Mouse (Mus musculus): ENCODE measurements around the gene Ephb1. TPM values are rescaled to one million over a fixed set of nuclear protein-coding genes. Genes with fewer than 3 reads are reported as not detected.

Gene Ephb1
- polyA plus RNA-seq, 1 experiment = 0.02 TPM

DNA sequence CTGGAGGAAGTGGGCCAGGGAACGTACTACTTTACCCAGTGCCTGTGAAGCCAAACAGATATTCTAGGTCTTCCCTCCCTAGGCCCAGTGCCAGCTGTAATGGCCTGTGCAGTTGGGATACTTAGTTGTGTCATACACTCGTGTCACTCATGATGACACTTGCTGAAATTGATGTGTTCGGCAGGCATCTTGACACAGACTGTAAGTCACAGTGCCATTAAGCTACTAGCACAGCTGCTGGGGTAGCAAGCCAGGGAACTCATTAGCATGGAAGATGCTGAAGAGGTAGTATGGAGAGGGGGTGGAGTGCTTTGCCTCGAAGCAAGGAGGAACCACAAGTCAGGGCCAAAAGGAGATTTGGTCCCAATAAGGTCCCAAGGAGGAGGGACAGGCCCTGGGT, 279.0 kb downstream of the Ephb1 start:
- Histone ChIP-seq H3K79me2 (ENCODE audit: control insufficient read depth, insufficient read depth) (no peaks in the 10 kb centered on the region), H3K4me3 (ENCODE audit: insufficient read depth, poor library complexity, severe bottlenecking) (no peak overlapping the region), H3K36me3 (ENCODE audit: control insufficient read depth, insufficient read depth) (no peaks in the 10 kb centered on the region), H3K27me3 (ENCODE audit: control insufficient read depth, insufficient read depth, insufficient read length) (no peaks in the 10 kb centered on the region), H3K79me3 (ENCODE audit: low read depth) (no peaks in the 10 kb centered on the region), H3ac (ENCODE audit: control insufficient read depth, insufficient read length, low read depth) (no peak overlapping the region)
- TF ChIP-seq CTCF (IDR thresholded peaks at IDR 0.05; ENCODE audit: control insufficient read depth, insufficient read depth, insufficient read length) (no peak), MAX (IDR thresholded peaks at IDR 0.05) (no peak), CEBPB (IDR thresholded peaks at IDR 0.05; ENCODE audit: low read depth) (no peak), USF1 (IDR thresholded peaks at IDR 0.05; ENCODE audit: low read depth) (no peak), MYOD1 (IDR thresholded peaks at IDR 0.05; ENCODE audit: control insufficient read depth, insufficient read length, low read depth) (no peak), FOSL1 (IDR thresholded peaks at IDR 0.05; ENCODE audit: insufficient read depth, low read length, poor library complexity, severe bottlenecking) (no peak)

DNA sequence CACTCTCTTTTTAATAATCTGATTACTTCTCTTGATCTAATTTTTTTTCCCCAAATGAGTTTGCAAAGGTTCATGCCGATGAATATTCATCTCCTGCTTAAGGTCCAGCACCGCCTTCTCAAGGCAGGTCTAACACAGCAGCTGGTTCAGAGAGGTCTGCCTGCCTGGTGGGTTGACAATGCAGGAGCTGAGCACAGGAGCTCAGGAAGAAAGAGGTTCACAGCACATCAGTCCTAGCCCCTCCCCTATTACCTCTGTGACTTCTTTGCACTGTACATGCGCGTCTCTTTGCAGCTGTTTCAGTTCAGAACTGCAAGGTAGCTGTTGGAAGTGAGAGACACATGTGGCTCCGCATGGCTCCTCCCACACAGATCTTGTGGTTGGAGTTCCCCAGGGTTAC, 281.1 kb downstream of the Ephb1 start:
- Histone ChIP-seq H3K4me3 (ENCODE audit: insufficient read depth, poor library complexity, severe bottlenecking) (no peak overlapping the region), H3K79me2 (ENCODE audit: control insufficient read depth, insufficient read depth) (no peaks in the 10 kb centered on the region), H3K27me3 (ENCODE audit: control insufficient read depth, insufficient read depth, insufficient read length) (no peaks in the 10 kb centered on the region), H3K79me3 (ENCODE audit: low read depth) (no peaks in the 10 kb centered on the region), H3ac (ENCODE audit: control insufficient read depth, insufficient read length, low read depth) (no peak overlapping the region), H3K36me3 (ENCODE audit: control insufficient read depth, insufficient read depth) (no peaks in the 10 kb centered on the region)
- TF ChIP-seq FOSL1 (IDR thresholded peaks at IDR 0.05; ENCODE audit: insufficient read depth, low read length, poor library complexity, severe bottlenecking) = no peak
- TF ChIP-seq MYOG (IDR thresholded peaks at IDR 0.05; ENCODE audit: control insufficient read depth, extremely low read depth, insufficient read length) = no peak
- no peak for TF ChIP-seq MAX (IDR thresholded peaks at IDR 0.05)
- no peak for TF ChIP-seq CTCF (IDR thresholded peaks at IDR 0.05; ENCODE audit: control insufficient read depth, insufficient read depth, insufficient read length)
- no peak for TF ChIP-seq USF1 (IDR thresholded peaks at IDR 0.05; ENCODE audit: low read depth)
- TF ChIP-seq MYOD1 (IDR thresholded peaks at IDR 0.05; ENCODE audit: control insufficient read depth, insufficient read length, low read depth) = no peak
- no peak for TF ChIP-seq CEBPB (IDR thresholded peaks at IDR 0.05; ENCODE audit: low read depth)

DNA sequence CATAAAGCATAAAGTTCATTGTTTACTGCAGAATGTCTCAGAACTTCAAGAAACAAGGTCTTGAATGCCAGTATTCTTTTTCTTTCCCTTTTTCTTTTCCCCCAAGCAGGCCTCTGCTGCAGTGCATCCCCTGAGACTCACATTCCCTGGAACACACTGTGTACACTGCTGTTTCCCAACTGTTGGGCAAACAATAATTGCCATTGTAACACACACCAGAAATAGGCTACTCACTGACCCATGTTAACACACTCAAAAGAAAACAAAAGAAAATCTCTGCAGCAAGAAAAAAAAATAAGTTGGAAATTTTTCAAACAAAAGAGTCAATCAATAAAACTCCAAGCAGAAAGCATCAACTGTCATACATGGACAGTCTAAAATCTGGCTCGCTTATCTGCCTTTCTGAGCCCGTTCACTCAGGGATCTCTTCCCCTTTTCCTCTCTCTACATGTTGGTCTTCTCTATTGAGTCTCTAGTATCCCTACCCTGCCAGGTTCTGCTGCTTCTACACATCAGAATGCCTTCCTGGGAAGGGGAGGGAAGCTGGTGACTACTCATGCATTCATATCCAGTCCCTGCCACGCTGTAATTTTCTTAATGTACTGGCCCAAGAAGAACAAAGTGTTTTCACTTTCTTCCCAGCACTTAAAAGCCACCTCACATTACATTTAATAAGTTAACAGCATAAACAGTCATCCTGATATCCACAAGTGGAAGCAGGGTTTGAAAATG, 285.2 kb downstream of the Ephb1 start:
- H3K36me3 ChIP-seq (ENCODE audit: control insufficient read depth, insufficient read depth) = no peaks in the 10 kb centered on the region
- H3K79me2 ChIP-seq (ENCODE audit: control insufficient read depth, insufficient read depth) = no peaks in the 10 kb centered on the region
- no peak overlapping the region for H3ac ChIP-seq (ENCODE audit: control insufficient read depth, insufficient read length, low read depth)
- H3K4me3 ChIP-seq (ENCODE audit: insufficient read depth, poor library complexity, severe bottlenecking) = no peak overlapping the region
- TF ChIP-seq CTCF (IDR thresholded peaks at IDR 0.05; ENCODE audit: control insufficient read depth, insufficient read depth, insufficient read length) (no peak), MAX (IDR thresholded peaks at IDR 0.05) (no peak), MYOD1 (IDR thresholded peaks at IDR 0.05; ENCODE audit: control insufficient read depth, insufficient read length, low read depth) (no peak), CEBPB (IDR thresholded peaks at IDR 0.05; ENCODE audit: low read depth) (no peak), USF1 (IDR thresholded peaks at IDR 0.05; ENCODE audit: low read depth) (no peak), FOSL1 (IDR thresholded peaks at IDR 0.05; ENCODE audit: insufficient read depth, low read length, poor library complexity, severe bottlenecking) (no peak), MYOG (IDR thresholded peaks at IDR 0.05; ENCODE audit: control insufficient read depth, extremely low read depth, insufficient read length) (no peak)
- H3K79me3 ChIP-seq (ENCODE audit: low read depth) = no peaks in the 10 kb centered on the region
- no peaks in the 10 kb centered on the region for H3K27me3 ChIP-seq (ENCODE audit: control insufficient read depth, insufficient read depth, insufficient read length)

GRCm38 (mm10) chr9:102066601-102067000, 287.9 kb downstream of the Ephb1 start:
- Histone ChIP-seq H3K4me3 (ENCODE audit: insufficient read depth, poor library complexity, severe bottlenecking) (no peak overlapping the region), H3K36me3 (ENCODE audit: control insufficient read depth, insufficient read depth) (no peaks in the 10 kb centered on the region), H3K79me3 (ENCODE audit: low read depth) (no peaks in the 10 kb centered on the region), H3K79me2 (ENCODE audit: control insufficient read depth, insufficient read depth) (no peaks in the 10 kb centered on the region), H3K27me3 (ENCODE audit: control insufficient read depth, insufficient read depth, insufficient read length) (no peaks in the 10 kb centered on the region), H3ac (ENCODE audit: control insufficient read depth, insufficient read length, low read depth) (no peak overlapping the region)
- TF ChIP-seq CTCF (IDR thresholded peaks at IDR 0.05; ENCODE audit: control insufficient read depth, insufficient read depth, insufficient read length) (no peak), MYOD1 (IDR thresholded peaks at IDR 0.05; ENCODE audit: control insufficient read depth, insufficient read length, low read depth) (no peak), FOSL1 (IDR thresholded peaks at IDR 0.05; ENCODE audit: insufficient read depth, low read length, poor library complexity, severe bottlenecking) (no peak), CEBPB (IDR thresholded peaks at IDR 0.05; ENCODE audit: low read depth) (no peak), MAX (IDR thresholded peaks at IDR 0.05) (no peak), MYOG (IDR thresholded peaks at IDR 0.05; ENCODE audit: control insufficient read depth, extremely low read depth, insufficient read length) (no peak), USF1 (IDR thresholded peaks at IDR 0.05; ENCODE audit: low read depth) (no peak)

GRCm38 (mm10) chr9:102045886-102046285, 308.6 kb downstream of the Ephb1 start:
- Histone ChIP-seq H3K36me3 (ENCODE audit: control insufficient read depth, insufficient read depth) (no peaks in the 10 kb centered on the region), H3K79me2 (ENCODE audit: control insufficient read depth, insufficient read depth) (no peaks in the 10 kb centered on the region), H3ac (ENCODE audit: control insufficient read depth, insufficient read length, low read depth) (no peak overlapping the region), H3K27me3 (ENCODE audit: control insufficient read depth, insufficient read depth, insufficient read length) (no peaks in the 10 kb centered on the region), H3K79me3 (ENCODE audit: low read depth) (no peaks in the 10 kb centered on the region), H3K4me3 (ENCODE audit: insufficient read depth, poor library complexity, severe bottlenecking) (no peak overlapping the region)
- TF ChIP-seq CEBPB (IDR thresholded peaks at IDR 0.05; ENCODE audit: low read depth) (no peak), MYOG (IDR thresholded peaks at IDR 0.05; ENCODE audit: control insufficient read depth, extremely low read depth, insufficient read length) (no peak), USF1 (IDR thresholded peaks at IDR 0.05; ENCODE audit: low read depth) (no peak), CTCF (IDR thresholded peaks at IDR 0.05; ENCODE audit: control insufficient read depth, insufficient read depth, insufficient read length) (no peak), FOSL1 (IDR thresholded peaks at IDR 0.05; ENCODE audit: insufficient read depth, low read length, poor library complexity, severe bottlenecking) (no peak), MAX (IDR thresholded peaks at IDR 0.05) (no peak), MYOD1 (IDR thresholded peaks at IDR 0.05; ENCODE audit: control insufficient read depth, insufficient read length, low read depth) (no peak)
